Mouse (Mus musculus) thymus, postnatal 25 days (tissue): ENCODE measurements around the gene Tada2b.

Source experiments
- DNase-seq: peaks from one replicate; pipeline ENCODE4 v3.0.0; 2022

The Tada2b gene

DNA sequence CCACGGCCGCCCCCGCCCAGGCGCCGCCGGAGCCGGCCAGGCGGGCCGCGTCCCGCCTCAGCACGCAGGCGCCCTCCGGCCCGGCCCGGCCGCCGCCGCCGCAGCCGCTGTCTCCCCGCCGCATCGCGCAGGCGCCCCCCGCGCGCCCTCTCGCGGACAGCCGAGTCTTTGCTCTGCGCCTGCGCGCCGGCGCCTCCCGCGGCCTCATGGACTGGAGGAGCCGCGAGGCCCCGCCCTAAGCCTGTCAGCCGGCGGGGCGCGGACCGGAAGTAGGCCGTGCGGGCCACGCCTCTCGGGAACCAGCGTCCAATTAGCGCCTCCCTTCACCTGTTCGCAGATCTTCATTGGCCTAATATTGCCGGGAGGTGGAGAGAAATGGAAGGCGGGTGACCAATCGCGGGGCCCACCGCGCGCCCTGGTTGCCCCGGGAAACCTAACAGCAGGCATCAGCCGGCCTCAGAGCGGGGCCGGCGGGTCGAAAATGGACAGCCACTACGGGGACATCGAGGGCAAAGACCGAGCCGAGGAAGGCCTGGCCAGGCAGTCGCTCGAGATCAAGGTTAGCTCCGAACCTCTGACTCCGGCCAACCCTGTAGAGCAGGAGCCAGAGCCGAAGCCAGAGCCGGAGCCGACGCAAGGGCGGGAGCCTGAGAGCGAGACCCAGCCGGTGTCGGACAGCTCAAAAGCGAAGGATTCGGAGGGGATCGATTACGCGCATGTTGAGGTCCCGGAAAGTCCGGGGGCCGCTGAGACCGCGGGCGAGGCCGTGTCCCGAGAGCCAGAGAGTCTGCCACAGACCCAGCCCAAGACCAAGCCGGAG is at the start of gene Tada2b, which contains the start of gene Ccdc96:
Tada2b (minus strand) TSS at position 115 of the 820 bp plus-strand sequence.
Ccdc96 (plus strand) TSS at position 418 of the 820 bp plus-strand sequence.
- peak; percentile 97 for DNase-seq

DNA sequence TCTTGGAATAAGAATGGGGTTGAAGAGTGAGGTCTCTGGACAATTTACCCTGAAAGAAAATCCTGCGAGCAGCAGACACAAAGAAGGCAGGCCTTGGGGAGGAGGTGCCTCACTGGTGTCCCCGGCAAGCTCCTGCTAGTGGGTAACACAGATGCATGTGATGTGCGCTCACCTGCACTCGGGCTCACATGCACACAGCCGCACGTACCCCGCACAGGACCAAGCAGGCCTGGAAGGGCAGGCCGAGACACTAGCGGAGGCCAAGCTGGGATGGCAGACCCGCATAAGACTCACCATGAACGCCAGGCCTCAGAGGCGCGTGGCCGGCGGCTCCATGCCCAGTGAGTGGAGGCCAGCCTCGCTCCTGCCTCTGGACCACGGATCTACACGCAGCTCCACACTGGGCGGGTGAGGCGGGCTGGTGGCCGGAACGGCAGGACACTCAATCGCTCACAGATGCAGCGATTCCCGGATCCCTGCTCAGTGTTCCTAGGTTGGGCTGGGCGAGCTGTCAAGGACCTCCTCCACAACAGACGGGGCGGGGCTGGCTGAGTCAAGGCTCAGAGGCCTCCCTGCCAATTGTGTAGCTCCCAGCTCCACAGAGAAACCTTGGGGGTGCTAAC is 46.2 kb upstream of the Tada2b start:
- DNase-seq, result peak; percentile 78

DNA sequence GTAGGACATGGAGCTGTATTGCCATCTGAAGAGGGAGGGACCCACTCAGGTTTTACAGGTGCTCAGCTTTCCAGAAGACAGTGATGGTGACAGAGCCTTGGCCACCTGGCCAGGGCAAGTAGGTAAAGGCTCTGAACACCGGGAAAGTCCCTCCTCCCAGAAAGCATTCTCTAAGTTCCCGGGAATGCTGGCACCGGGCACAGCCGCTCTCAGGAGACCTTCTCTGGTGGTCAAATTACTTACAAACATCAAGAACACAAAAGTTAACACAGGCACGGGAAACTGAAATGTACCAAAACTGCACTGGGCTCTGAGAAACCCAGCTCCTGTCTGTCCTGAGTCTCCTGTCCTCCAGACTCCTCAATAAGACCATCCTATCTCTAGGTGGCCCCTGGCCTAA is 45.6 kb upstream of the Tada2b start:
- DNase-seq, result no peak

DNA sequence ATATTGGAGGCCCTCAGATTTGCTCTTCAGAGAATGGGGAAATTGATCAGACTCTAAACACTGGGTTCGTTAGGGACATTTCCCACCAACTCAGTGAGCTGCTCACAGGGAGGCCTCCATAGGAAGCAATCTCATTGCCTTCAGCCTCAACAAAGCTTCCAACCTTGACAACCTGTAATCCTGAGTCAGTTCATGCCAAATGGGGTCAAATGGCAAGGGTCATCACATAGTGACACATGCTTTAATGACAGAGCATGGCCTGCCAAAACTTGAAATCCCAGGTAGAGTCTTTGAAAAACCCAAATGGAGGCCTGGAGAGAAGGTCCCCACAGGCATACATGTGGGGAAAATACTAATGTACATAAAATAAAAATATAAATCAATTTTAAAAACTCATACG is 42.8 kb upstream of the Tada2b start:
- DNase-seq, result no peak

DNA sequence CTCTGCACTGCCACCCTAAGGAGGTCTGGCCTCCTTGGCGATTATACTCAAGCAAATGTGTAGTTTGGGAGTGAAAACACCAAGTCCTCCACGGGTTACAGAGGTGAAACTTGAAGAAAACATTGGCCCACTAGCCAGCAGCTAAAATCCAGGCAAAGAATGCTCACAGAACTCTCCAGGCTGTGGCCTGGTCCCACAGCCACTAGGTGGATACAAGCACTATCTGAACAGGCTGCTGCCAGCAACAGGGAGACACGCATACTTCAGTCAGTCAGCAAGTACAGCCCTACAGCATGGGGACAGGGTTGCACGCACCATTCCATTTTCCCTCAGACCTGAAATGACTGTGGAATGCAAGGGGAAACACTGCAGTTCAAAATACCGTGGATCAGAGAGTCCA is 42.2 kb upstream of the Tada2b start:
- no peak for DNase-seq

DNA sequence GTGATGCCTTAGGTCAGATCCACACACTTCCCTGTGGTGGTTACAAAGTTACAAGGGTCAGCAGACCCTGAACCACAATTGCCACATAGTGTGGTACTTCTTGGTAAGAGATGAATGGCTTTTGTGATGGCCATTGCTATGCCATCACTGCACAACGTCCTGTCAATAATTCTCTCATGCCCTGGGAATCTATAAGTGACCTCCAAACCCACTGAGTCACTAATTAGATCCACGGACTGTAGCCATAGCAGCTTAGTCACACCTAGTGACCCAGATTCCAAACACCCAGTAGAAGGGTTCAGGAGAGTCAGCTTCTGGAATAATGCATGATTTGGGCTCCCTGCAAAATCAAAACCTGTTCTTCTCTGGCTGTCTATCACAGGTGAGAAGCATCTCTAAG is 41.1 kb upstream of the Tada2b start:
- no peak for DNase-seq

DNA sequence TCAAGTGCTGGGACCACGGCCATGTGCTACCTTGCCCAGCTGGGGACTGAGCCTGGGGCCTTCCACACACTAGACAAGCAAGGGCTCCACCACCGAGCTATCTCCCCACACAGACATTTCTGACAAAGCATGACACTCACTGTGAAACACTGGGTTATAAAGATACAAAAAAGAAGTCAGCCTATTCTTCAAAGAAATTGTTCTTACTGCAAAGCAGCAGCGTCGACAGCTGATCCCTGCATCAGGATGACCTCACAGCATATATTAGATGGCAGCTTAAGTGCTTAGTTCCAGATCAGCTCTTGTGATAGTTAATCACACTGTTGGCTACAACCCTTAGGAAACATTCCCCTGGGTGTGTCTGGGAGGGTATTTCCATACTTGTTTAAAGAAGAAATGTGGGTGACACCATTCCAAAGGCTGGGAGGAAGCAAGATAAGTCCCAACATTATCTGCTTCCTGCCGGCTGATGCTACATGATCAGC is 39.2 kb upstream of the Tada2b start:
- DNase-seq, result no peak

DNA sequence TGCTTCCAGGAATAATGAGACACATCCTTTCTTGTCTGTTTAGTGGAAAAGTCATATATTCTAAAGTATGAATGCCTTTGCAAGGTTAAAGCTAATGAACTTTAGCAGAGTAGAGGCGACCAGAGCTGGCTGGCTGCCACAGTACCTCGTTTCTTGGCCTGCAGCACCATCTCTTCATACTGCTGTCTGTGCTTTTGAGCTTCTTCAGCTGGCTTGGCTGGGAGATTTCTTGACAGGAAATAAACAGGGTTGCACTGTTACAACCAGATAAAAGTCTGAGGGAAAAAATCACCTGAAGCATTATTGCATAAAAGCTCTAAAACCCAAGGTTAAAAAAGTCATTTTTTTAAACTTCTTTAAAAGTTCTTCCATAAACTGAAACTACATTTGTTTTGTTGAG is 38.7 kb upstream of the Tada2b start:
- no peak for DNase-seq

DNA sequence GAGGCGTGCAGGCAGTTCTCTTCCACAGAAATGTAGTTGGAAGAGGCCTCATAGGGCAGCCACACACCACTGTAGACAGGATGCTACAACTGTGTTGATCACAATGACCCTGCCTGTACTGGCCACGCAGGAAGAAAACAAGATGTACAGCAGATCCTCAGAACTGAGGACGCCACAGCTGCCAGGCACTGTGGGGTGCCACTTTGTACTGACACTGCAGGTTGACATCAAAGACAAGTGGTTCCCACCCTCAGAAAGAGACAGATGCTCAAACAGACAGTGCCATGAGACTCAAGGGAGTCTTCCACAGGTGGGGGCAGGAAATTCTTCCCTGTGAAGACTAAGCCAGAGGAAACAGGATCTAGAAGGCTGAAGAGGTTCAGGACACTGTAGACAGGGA is 35.7 kb upstream of the Tada2b start:
- DNase-seq, result peak; percentile 40

DNA sequence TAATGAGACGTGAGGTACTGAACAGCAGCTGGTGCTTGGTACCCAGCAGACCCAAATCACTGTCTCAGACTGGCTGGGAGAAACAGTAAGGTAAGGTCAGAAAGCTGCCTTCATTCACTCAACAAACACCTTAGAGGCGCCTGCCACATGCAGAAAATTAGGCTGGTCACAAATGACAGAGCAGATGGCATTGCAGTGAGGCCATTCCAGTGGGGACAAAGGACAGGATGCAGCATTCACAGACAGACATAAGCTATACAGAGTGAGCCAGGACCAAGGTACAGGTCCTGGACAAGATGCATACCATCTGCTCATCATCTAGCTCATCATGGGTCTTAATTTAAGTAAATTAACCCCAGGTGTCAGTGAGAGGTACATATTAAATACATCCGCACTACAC is 33.5 kb upstream of the Tada2b start:
- no peak for DNase-seq

DNA sequence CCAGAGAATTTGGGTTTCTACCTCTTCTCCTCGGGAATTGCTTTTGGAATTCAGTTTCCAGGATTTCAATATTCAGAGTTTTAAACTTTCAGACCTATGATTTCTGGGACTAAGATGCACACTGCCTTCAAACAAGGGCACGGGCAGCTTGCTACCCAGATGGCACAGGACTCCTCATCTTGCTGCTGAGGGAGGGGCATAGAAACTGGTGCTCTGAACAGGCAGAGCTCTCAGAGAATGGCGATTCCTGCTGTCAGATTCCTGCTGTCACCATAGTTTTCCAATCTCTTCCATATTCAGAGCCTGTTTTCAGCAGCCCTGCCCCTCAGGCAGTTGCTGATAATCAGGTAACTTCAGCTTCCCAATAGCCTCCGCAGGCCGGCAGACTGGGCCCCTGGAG is 31.5 kb upstream of the Tada2b start:
- DNase-seq, result no peak

DNA sequence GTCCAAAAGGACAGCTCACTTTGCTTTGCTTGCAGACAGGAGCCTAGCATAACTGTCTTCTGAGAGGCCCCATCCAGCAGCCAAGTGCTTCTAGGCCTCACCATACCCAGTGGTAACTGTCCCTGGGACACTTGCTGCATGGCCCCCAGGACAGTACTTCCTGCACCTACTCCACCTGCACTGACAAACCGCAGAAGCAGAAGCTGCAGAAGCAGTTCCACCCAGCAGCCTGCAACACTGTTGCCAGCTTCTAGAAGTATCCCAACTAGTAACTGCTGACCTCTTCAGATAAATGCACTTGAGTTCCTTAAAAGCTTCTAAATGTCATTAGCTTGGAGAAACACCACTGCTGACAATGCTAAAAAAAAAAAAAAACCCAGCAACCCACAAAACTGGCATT is 31.0 kb upstream of the Tada2b start:
- DNase-seq, result peak; percentile 9

DNA sequence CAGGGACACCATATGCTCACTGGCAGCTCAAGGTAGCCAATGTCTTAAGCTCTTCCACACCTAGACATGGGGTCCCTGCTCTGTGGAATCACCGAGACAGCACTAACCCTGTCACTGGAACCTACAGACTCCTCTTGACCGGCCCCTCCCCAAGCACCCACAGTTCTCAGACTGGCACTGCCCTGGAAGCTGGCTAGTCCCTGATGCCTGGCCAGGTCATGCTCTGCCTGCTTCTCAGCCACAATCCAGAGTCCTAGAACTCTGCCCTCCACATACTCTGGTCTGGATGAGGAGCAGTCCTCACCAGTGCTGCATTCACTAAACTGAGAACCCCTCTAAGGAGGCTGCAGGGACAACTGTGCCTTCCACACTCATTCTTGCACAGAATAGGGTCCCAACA is 26.9 kb upstream of the Tada2b start:
- no peak for DNase-seq

DNA sequence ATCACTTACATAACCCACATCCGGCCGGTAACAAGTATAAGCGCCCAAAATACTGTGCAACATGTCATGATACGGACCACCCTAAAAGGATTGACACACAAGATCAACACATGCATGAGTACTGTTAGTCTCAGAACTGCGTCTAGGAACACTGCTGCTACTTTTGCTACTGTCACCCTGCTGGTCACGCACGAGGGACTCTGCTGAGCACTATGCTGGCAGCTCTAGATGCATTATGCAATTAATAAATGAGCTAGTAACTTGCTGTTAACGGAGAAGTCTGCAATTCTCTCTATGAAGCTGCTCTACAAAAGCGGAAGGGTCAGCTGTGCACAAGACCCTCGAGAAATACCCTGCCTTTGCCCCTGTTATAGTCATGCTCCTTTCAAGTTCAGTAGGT is 24.3 kb upstream of the Tada2b start:
- no peak for DNase-seq

DNA sequence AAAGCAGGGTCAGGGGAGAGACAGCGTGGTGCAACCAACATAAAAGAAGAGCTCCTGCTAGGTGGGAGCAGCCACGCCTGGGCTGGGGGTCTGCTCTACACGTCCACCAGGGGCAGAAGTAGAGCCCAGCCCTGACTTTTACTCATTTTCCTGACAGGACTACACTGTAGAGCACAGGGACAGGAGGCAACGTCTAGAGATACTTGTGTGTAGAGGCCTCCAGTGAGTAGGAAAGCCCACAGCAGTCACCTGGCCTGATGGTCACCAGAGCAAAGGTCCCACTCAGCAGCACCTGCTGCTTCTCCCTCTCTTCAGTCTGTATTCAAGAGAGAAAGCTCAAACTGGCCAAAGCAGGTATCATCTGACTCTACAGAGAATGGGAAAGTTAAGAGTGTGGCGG is 21.6 kb upstream of the Tada2b start:
- no peak for DNase-seq

DNA sequence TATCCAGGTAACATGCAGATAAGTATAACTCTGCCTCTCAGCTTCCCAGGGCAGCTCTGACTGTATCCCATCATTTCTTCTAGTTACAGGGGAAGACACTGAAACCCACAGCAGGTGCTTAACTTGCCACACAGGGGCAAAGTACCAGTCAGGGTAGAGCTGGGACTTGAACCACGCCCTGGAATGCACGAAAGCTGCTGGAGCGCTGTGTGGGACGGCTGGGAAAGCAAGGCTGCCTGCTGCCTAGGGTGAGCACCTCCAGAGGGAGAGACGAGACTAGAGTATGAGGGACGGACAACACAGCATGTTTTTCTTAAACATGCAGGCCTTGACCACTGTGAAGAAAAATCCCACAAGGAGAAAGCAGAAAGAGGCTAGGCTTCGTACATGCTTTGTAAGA is 21.1 kb upstream of the Tada2b start:
- no peak for DNase-seq

DNA sequence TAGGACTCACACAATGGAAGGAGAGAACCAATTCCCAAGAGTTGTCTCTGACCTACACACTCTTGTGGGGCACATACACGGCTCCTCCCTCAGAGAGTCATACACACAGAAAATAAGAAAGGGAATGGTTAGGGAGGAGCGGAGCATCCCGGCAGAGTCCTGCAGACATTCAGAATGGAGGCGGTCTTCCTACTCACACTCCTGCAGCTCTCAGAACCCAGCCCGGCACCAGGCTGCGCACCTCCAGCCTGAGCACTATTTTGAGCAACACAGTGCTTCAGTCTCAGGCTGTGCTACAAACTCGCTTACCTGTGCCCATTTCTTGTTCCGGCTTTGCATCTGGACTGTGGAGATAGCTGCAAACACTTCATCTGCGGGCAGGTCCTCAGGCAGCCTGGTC is 10.6 kb upstream of the Tada2b start:
- DNase-seq, result no peak

DNA sequence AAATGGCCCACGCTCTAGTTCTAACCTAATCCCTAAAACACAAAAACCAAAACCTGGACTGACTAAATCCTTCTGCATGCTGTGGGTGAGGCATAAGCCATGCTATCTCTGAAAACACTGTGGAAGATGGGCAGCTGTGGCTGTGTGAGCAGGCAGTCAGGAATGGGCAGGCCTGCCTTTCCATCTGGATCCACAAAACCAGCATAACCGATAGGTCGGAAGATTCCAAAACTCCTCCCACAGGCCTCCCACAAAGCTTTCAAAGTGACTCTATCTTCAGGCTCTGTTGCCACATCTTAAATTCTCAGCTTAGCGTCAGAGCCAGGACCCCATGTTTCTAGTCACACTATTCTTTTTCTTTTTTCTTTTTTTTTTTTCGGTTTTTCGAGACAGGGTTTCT is 9.8 kb upstream of the Tada2b start:
- no peak for DNase-seq

DNA sequence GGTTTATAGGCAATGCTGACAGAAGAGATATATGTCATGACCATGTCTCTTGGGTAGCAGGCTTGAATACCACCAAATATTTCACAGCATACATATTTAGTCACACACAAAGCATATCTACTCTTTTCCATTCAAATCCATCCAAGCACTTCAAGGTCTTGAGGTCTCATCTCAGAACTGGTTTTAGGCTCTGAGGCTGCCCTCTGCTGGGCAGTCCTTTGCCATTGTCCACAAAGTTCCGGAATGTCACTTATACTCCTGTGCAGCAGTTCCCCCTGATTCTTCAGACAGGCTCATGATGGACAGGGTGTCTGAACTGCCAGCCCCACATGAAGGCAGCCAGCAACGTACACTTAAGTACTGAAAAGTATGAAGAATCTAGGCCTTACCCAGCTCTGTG is 5.1 kb upstream of the Tada2b start:
- peak; percentile 28 for DNase-seq

DNA sequence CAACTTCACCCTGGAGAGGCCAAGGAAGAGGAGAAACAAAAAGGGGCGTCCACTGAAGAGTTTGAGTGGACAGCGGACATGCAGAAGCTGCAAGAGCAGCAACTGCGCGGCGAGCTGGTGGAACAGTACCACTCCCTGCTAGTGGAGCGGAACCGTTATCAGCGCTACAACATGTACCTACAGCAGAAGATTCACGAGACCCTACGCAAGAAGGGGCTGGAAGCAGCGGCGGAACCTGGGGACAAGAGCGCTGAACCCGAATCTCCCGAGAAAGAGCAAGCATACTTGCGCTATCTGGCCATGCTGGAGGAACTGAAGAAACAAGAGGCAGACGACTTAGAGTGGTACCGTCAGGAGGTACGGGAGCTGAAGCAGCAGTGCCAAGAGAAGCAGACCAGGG is 1.2 kb upstream of the Tada2b start:
- DNase-seq, result no peak

DNA sequence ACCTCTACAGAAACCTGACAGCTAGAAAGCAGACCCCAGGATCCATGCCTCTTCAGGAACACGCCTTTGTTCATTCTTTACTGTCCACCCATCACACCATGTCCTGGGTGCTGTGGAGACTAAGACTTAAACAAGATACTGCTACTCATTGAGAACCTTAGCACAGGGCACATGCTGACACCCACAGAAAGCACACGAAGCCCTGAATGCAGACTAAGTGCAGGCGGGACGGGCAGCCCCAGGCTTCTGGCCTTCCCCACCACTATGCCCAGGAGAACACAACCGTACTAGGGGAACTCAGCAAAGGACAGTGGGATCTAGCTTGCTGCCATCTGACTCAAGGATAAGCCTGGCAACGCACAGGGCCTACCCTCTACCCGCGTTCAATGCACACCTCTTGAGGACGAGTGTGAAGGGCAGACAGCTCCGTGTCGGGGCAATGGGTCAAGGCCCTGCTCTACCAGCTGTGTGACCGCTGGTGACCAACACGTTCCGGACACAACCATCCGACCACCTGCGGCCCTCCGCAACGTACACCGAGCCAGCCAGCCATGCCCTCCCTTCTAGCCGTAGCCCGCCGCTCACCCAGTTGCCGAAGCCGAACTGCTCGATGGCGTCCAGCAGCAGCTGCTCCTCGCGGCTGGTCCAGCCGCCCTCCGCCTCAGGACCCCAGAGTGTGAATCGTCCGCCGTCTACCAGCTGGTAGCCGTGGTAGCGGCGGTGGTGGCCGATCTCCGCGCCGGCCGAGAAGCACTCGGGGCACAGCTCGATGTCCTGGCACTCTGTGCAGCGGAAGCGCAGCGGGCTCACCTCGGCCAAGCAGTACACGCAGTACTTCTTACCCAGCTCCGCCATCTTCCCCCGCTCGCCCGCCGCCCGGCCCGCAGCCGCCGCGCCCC is 633 bp downstream of the Tada2b start:
- DNase-seq, result peak; percentile 18

DNA sequence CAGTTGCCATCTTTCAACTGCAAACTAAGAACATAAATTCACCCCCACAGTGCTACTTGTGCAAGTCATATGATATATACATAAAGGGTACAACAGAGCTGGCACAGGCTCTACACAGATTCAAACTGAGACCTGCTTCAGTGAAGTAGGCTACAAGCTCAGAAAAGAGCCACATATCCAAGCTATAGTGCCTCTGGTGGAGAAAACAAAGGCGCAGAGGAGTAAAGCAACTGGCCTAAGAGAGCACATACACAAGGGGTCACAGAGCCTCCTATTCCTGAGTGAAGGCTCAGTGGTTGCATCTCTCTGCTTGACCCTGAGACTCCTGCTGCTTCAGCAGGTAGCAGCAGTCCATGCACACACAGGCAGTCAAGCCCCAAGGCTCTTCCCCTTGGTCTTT is 3.0 kb downstream of the Tada2b start:
- no peak for DNase-seq

DNA sequence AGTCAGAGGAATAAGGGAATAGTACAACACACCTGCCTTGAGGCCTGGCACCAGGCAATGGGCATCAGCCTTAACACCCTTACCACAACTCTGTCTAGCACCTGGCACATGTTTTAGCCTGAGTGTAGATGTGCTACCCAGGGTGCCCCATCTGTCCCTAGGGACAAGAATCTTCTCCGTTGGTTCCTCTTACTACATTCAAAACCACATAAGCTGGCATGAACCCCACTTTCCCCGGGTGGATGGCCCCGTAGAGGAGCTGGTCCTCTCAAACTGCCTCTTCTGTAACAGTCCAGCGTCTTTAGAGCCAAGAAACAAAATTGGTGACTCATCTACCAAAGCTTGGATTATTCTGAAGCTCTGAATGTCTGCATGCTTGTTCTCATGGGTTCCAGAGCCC is 3.7 kb downstream of the Tada2b start:
- DNase-seq, result no peak

DNA sequence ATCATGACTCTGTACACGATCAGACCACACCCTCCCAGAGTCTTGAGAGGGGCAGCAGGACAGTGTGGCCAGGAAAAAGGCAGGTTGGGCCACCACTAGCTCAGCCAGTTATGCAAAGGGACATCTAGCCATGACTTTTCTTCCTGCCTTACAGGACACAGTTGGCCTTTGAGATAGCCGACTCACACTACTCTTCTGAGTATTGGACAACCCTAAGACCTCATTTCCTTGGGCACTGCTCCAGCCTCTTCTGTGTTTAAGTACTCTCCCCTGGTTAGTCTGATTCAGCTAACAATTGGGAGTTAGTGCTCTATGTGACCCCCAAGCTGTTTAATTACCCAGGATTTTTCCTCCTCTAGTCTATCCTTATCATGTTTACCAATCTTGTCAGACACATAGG is 4.3 kb downstream of the Tada2b start:
- DNase-seq, result no peak
